Mouse (Mus musculus) cortical plate, adult 2 months (tissue): ENCODE data around the gene Selp. TPM values are rescaled to one million over a fixed set of nuclear protein-coding genes. Genes with fewer than 3 reads are reported as not detected.

Experiments
- H3K27ac ChIP-seq: fragments of 200-500 bp; 2 replicates; pipeline ENCODE4 v1.5.1; 2012; ENCODE audit warnings: low read length, control low read depth, inconsistent platforms; ENCODE audit not compliant: insufficient read depth
- H3K4me1 ChIP-seq: fragments of 200-500 bp; 2 replicates; pipeline ENCODE4 v1.6.1; 2011; ENCODE audit warnings: low read length; ENCODE audit not compliant: control insufficient read depth, insufficient read depth
- H3K4me3 ChIP-seq: fragments of 200-500 bp; 2 replicates; pipeline ENCODE4 v1.5.1; 2011; ENCODE audit warnings: mild to moderate bottlenecking, low read length, control low read depth; ENCODE audit not compliant: insufficient read depth
- CTCF ChIP-seq: fragments of 200-500 bp; IDR thresholded peaks from 2 replicates; pipeline ENCODE4 v1.5.1; 2011; ENCODE audit warnings: mild to moderate bottlenecking, control low read depth, low read length; ENCODE audit not compliant: insufficient read depth; ENCODE audit errors: extremely low read depth
- POLR2A ChIP-seq: fragments of 200-500 bp; IDR thresholded peaks from 2 replicates; pipeline ENCODE4 v1.6.1; 2011; ENCODE audit warnings: mild to moderate bottlenecking, low read length, control low read depth; ENCODE audit not compliant: insufficient read depth; ENCODE audit errors: extremely low read depth
- polyA plus RNA-seq: library from polyadenylated mRNA; depleted of rRNA; stranded (reverse); fragments of >200 nt; gene quantifications from 2 replicates; pipeline ENCODE4 v1.2.3, GENCODE M21; 2012

Gene Selp
- polyA plus RNA-seq, 1 experiment = 0.02 TPM

- Histone ChIP-seq H3K4me1 (peaks cover 1% of the 10 kb centered on the region; the same call in 1 of the 2 replicates), H3K27ac (no peak overlapping the region), H3K4me3 (no peak overlapping the region)
- no peak for TF ChIP-seq CTCF
- TF ChIP-seq POLR2A = no peak
These were observed 784 bp upstream of the Selp start for GRCm38 (mm10) chr1:164114280-164114679.

GRCm38 (mm10) chr1:164115647-164116046 is 583 bp downstream of the Selp start:
- no peak for TF ChIP-seq CTCF
- TF ChIP-seq POLR2A = no peak
- no peaks in the 10 kb centered on the region; the same call in 1 of the 2 replicates for H3K4me1 ChIP-seq
- no peak overlapping the region for H3K4me3 ChIP-seq

GRCm38 (mm10) chr1:164117869-164118268 is 2.8 kb downstream of the Selp start:
- no peak overlapping the region for H3K27ac ChIP-seq
- no peak for TF ChIP-seq CTCF
- TF ChIP-seq POLR2A = no peak
- H3K4me3 ChIP-seq = no peak overlapping the region
- no peaks in the 10 kb centered on the region; the same call in 1 of the 2 replicates for H3K4me1 ChIP-seq

More at GRCm38 (mm10) chr1:164115647-164116046, 583 bp downstream of the Selp start:
- no peak overlapping the region for H3K27ac ChIP-seq

GRCm38 (mm10) chr1:164119892-164120776 is 5.1 kb downstream of the Selp start:
- TF ChIP-seq CTCF = no peak
- no peak for TF ChIP-seq POLR2A
- H3K4me3 ChIP-seq = no peak overlapping the region
- no peaks in the 10 kb centered on the region; the same call in 1 of the 2 replicates for H3K4me1 ChIP-seq
- H3K27ac ChIP-seq = no peak overlapping the region

GRCm38 (mm10) chr1:164120777-164121158 is 5.7 kb downstream of the Selp start:
- Histone ChIP-seq H3K27ac (no peak overlapping the region), H3K4me1 (no peaks in the 10 kb centered on the region; the same call in 1 of the 2 replicates), H3K4me3 (no peak overlapping the region)
- TF ChIP-seq CTCF = no peak
- TF ChIP-seq POLR2A = no peak

- Histone ChIP-seq H3K27ac (no peak overlapping the region), H3K4me1 (no peaks in the 10 kb centered on the region), H3K4me3 (no peak overlapping the region)
- TF ChIP-seq POLR2A (no peak), CTCF (no peak)
These were observed 8.8 kb downstream of the Selp start for GRCm38 (mm10) chr1:164123836-164124235.

GRCm38 (mm10) chr1:164130013-164130412 is 14.9 kb downstream of the Selp start:
- Histone ChIP-seq H3K4me3 (no peak overlapping the region), H3K27ac (no peak overlapping the region), H3K4me1 (no peaks in the 10 kb centered on the region)
- no peak for TF ChIP-seq POLR2A
- TF ChIP-seq CTCF = no peak

GRCm38 (mm10) chr1:164132609-164133008 is 17.5 kb downstream of the Selp start:
- Histone ChIP-seq H3K4me3 (no peak overlapping the region), H3K4me1 (no peaks in the 10 kb centered on the region), H3K27ac (no peak overlapping the region)
- TF ChIP-seq POLR2A = no peak
- TF ChIP-seq CTCF = no peak

- Histone ChIP-seq H3K27ac (no peak overlapping the region), H3K4me1 (no peaks in the 10 kb centered on the region), H3K4me3 (no peak overlapping the region)
- no peak for TF ChIP-seq POLR2A
- TF ChIP-seq CTCF = no peak
These were observed 19.0 kb downstream of the Selp start for GRCm38 (mm10) chr1:164134101-164134500.

GRCm38 (mm10) chr1:164135360-164135759 is 20.3 kb downstream of the Selp start:
- TF ChIP-seq CTCF = no peak
- TF ChIP-seq POLR2A = no peak
- Histone ChIP-seq H3K27ac (no peak overlapping the region), H3K4me1 (no peaks in the 10 kb centered on the region), H3K4me3 (no peak overlapping the region)
